Mouse (Mus musculus) E14TG2a.4 (cell line): ENCODE measurements around the gene Fxn.

ENCODE experiments used
- H3K27me3 ChIP-seq: 2 replicates; pipeline ENCODE4 v1.6.1; 2014; ENCODE audit warnings: low read length, control low read depth; ENCODE audit not compliant: insufficient read depth
- H3K36me3 ChIP-seq: 2 replicates; pipeline ENCODE4 v1.6.1; 2014; ENCODE audit warnings: low read length, control low read depth; ENCODE audit not compliant: insufficient read depth
- H3K4me1 ChIP-seq: replicated peaks from 2 replicates; pipeline ENCODE4 v1.6.1; 2014; ENCODE audit warnings: low read depth, low read length, control low read depth
- H3K4me3 ChIP-seq: replicated peaks from 2 replicates; pipeline ENCODE4 v1.5.1; 2014; ENCODE audit warnings: mild to moderate bottlenecking, low read length
- H3K9me3 ChIP-seq: 2 replicates; pipeline ENCODE4 v1.6.1; 2014; ENCODE audit warnings: low read length, control low read depth
- CTCF ChIP-seq: conservative IDR thresholded peaks from 2 replicates; pipeline ENCODE4 v1.5.1; 2014; ENCODE audit warnings: low read length
- NANOG ChIP-seq: IDR thresholded peaks from 2 replicates; pipeline ENCODE4 v1.6.1; 2014; ENCODE audit warnings: borderline replicate concordance, low read length, mixed read lengths
- POU5F1 ChIP-seq: IDR thresholded peaks from 2 replicates; pipeline ENCODE4 v1.6.1; 2014; ENCODE audit warnings: low read length, borderline replicate concordance

Gene Fxn

DNA sequence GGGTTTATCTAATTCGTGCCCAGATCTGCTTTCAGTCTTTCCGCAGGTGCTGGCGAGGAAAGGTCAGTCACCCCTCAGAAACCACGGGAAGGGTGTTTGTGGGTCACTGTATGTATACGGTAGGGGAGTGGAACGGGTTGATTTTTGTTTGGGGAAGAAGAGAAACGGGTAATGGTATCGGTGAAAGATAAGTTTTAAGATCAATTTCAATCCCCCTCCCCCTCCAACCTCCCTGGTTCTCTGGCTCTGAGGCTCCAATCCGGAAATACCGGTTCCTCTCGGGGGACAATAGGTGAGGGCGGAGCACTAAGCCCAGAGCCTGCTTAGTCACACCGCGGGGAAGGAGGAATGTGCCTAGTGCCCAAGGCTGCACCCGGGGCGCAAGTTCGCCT lies 55.1 kb downstream of the Fxn start:
- peaks cover 58% of the 10 kb centered on the region for H3K4me1 ChIP-seq
- H3K9me3 ChIP-seq, result peaks cover 2% of the 10 kb centered on the region; the same call in 1 of the 2 replicates
- H3K36me3 ChIP-seq, result no peaks in the 10 kb centered on the region
- no peaks in the 10 kb centered on the region for H3K27me3 ChIP-seq
- TF ChIP-seq POU5F1, result no peak
- TF ChIP-seq NANOG, result no peak
- TF ChIP-seq CTCF, result no peak
- H3K4me3 ChIP-seq, result peak overlapping the region; percentile 93

DNA sequence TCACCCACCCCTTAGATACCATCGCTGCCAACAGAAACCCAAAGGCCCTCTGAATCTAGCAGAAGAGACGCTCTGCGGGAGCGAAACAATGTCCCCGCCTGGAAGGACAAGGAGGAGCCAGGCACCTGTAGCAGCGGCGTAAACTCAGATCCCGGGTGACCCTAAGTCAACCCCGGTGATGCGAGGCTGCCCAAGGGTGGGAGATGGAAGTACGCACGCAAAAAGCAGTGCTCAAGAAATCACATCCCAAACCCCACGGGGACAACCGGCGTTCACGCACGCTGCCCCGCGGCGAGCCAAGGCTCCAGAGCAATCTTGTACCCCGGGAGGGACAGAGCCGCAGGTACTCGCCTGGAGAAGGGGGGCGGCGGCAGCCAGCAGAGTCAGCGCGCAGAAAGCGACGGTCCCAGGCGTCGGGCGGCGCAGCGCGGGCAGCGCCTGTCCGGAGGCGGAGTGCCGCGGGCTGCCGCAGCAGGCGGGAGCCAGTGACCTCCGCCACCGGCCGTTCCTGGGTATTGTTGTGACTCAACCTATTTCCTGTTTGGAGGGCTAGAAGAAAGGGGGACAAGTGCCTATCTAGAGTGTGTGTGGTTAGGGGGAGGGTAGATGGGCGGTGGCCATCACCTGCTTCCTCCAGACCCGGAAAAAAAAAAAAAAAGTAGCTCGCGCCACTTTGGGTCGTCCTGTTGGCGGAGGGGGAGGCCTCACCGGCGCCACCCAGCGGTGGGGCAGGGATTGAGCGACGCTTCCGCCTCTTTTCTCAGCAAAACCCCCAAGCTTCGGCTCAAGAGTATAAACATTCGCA lies 55.7 kb downstream of the Fxn start, which contains the start of gene Tjp2:
TSS of gene Tjp2 (minus strand) at position 531 of the 805 bp plus-strand sequence.
- H3K4me3 ChIP-seq, result peak within 1 kb of the TSS; percentile 93
- H3K4me1 ChIP-seq, result peaks cover 64% of the 10 kb centered on the region
- H3K36me3 ChIP-seq, result no peaks in the 10 kb centered on the region
- peak; percentile 89 for TF ChIP-seq CTCF
- TF ChIP-seq NANOG, result no peak
- H3K27me3 ChIP-seq, result no peaks in the 10 kb centered on the region
- H3K9me3 ChIP-seq, result 0 out of 2 replicates have a peak, but pooled peaks cover 2% of the 10 kb centered on the region

DNA sequence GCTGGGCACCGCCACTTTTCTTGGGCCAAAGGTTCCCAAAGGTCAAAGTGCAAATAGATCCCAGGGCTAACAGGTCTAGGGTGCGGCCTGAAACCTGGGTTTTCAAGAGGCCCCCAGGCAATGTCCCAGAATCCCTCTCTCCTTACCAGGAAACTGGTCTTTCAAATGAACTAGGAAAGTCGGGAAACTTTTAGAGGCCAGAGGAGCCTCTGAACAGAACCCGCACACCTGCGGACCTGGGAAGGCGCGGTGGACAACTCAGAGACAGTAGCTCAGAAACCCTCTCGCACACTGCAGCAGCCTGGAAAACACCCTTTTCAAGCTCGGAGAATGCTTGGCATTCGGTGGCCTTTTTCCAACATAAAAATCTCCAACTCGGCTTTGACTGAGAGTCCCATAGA lies 56.6 kb downstream of the Fxn start:
- Histone ChIP-seq H3K9me3 (no peaks in the 10 kb centered on the region), H3K4me1 (peaks cover 71% of the 10 kb centered on the region), H3K36me3 (peaks cover 5% of the 10 kb centered on the region), H3K4me3 (peak overlapping the region; percentile 93), H3K27me3 (no peaks in the 10 kb centered on the region)
- TF ChIP-seq POU5F1, result no peak
- TF ChIP-seq NANOG, result no peak
- TF ChIP-seq CTCF, result no peak

DNA sequence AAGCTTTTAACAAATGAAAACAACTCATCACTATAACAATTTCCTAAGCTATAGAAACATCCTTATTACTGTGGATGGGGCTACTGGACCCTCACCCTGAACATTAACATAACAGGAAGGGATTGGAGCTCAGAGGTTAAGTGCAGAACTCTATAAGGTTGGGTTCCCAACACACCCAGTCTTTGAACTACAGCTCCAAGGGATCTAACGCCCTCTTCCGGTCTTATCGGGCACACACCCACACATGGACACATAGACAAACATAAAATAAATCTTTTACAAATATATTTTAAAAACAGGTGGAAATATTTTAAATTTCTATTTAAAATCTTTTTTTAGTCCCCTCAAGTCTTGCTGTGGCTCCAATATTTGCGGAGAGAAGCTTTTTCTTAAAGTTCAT lies 59.0 kb downstream of the Fxn start:
- peak overlapping the region; percentile 39 for H3K4me3 ChIP-seq
- no peak; the same call in 1 of the 2 replicates for TF ChIP-seq NANOG
- TF ChIP-seq CTCF, result peak; percentile 43
- no peak for TF ChIP-seq POU5F1
- H3K36me3 ChIP-seq, result peaks cover 8% of the 10 kb centered on the region

DNA sequence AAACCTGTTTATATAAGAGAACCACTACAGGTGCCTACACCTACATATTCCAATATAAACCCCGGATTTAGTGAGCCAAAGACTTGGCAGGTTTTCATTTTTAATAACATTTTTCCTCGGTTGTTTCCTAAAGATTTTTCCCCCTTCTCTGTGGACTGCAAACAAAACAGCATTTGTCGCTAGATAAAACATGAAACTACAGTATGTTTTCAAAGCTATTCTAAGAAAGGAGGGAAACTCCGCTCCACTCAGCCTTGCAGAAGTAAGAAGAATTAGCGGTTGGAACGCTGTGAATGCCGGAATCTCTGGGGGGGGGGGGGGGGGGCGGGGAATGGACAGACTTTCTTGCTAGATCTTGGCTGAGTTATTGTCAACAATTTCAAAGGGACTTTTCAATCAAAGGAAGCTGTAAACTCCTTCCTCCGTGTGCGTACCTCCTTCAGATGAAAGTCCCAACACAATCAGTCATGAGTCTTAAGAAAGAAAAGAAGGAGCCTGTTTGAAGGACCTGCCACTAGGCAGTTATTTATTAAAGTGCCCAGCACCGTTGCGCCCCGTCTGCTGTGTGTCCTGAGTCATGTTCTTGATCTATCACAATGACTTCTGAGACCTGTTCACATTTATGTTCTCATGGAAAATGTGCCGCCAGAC lies 59.5 kb downstream of the Fxn start:
- no peaks in the 10 kb centered on the region for H3K27me3 ChIP-seq
- peak overlapping the region; percentile 39 for H3K4me3 ChIP-seq
- peaks cover 11% of the 10 kb centered on the region for H3K36me3 ChIP-seq
- no peak for TF ChIP-seq NANOG
- no peak for TF ChIP-seq POU5F1
- TF ChIP-seq CTCF, result no peak
- H3K4me1 ChIP-seq, result peaks cover 76% of the 10 kb centered on the region
- no peaks in the 10 kb centered on the region for H3K9me3 ChIP-seq

More for the DNA sequence above, 59.0 kb downstream of the Fxn start:
- Histone ChIP-seq H3K4me1 (peaks cover 77% of the 10 kb centered on the region), H3K9me3 (no peaks in the 10 kb centered on the region), H3K27me3 (no peaks in the 10 kb centered on the region)

DNA sequence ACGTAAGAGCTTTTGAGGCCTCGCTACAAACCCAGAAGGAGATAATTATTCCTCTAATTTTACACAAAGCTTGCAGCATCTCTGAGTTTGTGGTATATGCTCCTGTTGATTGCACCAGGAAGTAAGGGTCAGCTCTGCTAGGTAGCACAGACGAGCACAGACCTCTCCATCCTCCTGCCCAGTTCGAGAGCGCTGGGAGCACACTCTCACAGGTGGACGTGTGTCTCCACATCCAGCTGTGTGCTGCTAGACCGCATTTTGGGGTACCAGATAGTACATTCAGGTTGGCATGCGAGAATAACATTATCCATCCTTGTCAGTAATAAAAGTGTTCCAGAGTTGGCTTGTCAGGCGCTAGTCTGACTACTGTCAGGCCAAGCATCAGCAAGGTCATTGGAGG lies 61.4 kb downstream of the Fxn start:
- Histone ChIP-seq H3K9me3 (no peaks in the 10 kb centered on the region), H3K4me3 (0 out of 2 replicates have a peak overlapping the region, but pooled peaks have one; percentile 3), H3K36me3 (peaks cover 29% of the 10 kb centered on the region), H3K4me1 (peaks cover 92% of the 10 kb centered on the region), H3K27me3 (no peaks in the 10 kb centered on the region)
- TF ChIP-seq CTCF (no peak), POU5F1 (no peak), NANOG (no peak)

DNA sequence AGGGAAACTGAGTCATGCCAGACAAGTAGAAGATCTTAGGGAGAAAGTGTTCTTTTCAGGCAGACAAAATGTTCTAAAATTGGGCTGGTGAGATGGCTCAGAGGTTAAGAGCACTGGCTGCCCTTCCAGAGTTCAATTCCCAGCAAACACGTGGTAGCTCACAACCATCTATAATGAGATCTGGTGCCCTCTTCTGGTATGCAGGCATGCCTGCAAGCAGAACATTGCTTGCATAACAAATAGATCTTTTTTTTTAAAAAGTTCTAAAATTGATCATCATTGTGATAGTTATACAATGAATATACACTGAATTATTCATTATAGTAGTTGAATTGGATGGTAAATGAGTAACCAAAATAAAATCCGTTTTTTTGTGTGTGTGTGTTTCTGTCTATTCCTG lies 62.1 kb downstream of the Fxn start:
- TF ChIP-seq NANOG, result no peak
- no peak for TF ChIP-seq POU5F1
- peak; percentile 74 for TF ChIP-seq CTCF
- peaks cover 96% of the 10 kb centered on the region for H3K4me1 ChIP-seq
- H3K27me3 ChIP-seq, result no peaks in the 10 kb centered on the region
- H3K9me3 ChIP-seq, result no peaks in the 10 kb centered on the region
- H3K36me3 ChIP-seq, result peaks cover 30% of the 10 kb centered on the region
- H3K4me3 ChIP-seq, result peak overlapping the region; percentile 39

DNA sequence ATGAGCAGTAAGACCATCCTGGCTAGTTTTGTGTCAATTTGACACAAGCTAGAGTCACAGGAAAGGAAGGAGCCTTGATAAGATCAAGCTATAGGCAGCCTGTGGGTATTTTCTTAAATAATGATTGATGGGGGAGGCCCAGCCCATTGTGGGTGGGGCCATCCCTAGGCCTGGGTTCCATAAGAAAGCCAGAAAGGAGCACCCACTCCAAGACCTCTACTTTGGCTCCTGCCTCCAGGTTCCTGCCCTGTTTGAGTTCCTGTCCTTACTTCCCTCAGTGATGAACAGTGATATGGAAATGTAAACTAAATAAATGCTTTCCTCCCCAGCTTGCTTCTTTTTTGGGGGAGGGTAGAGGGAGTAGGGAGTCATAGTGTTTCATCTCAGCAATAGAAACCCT lies 62.6 kb downstream of the Fxn start:
- no peak for TF ChIP-seq POU5F1
- Histone ChIP-seq H3K36me3 (peaks cover 31% of the 10 kb centered on the region), H3K4me3 (peak overlapping the region; percentile 39), H3K27me3 (no peaks in the 10 kb centered on the region), H3K4me1 (peaks cover 96% of the 10 kb centered on the region), H3K9me3 (no peaks in the 10 kb centered on the region)

DNA sequence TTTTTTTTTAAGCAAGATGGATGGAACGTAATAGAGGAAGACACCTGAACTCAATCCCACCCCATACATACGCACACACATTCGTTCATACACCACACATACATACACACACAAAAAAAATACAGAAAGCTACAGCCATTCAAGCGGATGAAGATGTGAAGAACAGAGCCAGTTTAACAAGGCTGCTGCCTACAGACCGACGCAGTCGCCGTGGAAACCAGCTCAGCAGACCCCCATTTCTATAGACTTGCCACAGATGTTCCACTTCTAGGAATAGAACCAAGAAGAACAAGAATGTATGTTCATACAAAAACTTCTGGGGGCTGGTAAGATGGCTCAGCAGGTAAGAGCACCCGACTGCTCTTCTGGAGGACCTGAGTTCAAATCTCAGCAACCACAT lies 63.6 kb downstream of the Fxn start:
- Histone ChIP-seq H3K36me3 (peaks cover 42% of the 10 kb centered on the region), H3K9me3 (no peaks in the 10 kb centered on the region), H3K4me3 (no peak overlapping the region), H3K4me1 (peaks cover 97% of the 10 kb centered on the region), H3K27me3 (no peaks in the 10 kb centered on the region)
- TF ChIP-seq CTCF (no peak), NANOG (no peak), POU5F1 (no peak)
